Mouse (Mus musculus): ENCODE measurements around the gene Gpm6b. TPM values are rescaled to one million over a fixed set of nuclear protein-coding genes. Genes with fewer than 3 reads are reported as not detected.

The Gpm6b gene
- 10 to 100 TPM; 23.7 to 23.9 TPM for polyA plus RNA-seq (2017; shearing (Covaris generic))

DNA sequence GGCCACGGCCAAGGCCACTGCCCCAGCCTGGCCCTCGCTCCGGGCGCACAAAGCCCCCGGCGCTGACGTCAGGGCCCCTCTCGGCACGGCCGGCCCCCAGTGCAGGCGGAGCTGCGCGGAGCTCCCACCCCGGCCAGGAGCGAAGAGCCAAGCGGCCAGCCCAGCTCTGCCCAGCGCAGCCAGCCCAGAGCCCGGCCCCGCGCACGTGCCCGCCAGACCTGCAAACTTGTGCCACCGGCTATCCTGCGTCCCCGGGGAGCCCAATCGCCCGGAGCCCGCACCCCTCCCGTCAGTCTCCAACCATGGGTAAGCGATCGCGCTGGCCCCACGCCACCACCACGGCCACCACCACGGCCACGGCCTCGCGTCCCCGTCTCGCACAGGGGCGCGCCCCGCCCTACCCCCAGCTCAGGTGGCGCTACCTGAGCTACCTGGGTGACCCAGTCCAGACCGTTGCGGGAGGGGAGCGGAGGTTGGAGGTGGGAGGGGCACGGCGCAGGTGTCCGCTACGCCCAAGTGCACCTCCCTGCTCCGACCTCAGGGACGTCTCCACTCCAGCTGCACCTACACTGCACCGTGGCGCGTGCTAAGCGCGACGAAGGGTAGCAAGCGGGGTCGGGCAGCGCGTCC, at the start of gene Gpm6b:
Gpm6b (plus strand) TSS at position 81 of the 630 bp plus-strand sequence.
- peak; percentile 65 for ATAC-seq

DNA sequence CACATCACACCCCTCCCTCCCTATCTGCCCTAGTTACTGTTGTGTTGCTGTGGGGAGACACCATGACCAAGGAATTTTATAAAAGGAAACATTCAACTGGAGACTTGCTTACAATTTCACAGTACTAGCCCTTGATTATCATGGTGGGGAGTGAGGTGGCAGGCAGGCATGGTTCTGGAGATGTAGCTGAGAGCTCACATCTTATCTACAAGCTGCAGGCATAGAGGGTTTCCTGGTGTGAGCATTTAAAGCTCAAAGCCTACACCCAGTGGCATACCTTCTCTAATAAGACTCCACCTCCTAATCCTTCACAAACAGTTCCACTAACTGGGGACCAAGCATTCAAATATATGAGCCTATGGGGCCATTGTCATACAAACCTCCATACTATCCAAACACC, 42.4 kb upstream of the Gpm6b start:
- no peak for ATAC-seq

DNA sequence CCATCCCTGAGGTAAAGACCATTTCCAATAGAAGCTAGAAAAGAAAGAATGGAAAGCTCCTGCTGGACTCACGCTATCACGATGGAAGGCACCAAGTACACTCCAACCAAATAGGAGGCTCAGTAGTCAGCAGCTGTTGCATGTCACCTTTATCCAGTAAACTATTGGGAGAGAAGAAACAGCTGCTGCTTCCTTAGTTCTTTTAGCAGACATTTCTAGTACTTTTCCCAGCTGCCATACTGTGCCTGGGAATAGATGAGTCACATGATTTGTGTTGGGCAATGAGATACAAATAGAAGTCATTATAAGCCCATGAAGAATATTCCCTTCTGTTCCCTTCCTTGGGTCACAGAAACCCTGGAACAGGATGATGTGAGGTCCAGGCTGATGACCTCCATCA, 40.4 kb upstream of the Gpm6b start:
- ATAC-seq = no peak

DNA sequence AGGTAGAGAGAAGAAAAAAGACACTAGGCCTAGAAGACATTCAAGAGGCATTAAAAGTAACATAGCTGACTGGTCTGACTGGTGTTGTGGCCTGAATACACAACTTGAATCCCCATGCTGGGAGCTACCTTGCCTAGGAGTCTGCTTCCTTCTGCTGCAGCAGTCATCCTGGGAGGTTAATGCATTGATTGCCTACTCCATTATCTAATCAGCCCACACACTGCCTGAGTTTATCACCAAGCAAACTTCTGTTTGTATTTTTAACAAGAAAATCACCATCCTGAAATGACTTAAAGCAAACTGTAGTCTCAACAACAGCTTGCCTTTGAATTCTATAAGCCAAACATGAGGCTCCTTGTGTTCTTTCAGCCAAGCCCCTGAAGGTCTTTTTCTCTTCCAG, 38.9 kb upstream of the Gpm6b start:
- no peak for ATAC-seq

DNA sequence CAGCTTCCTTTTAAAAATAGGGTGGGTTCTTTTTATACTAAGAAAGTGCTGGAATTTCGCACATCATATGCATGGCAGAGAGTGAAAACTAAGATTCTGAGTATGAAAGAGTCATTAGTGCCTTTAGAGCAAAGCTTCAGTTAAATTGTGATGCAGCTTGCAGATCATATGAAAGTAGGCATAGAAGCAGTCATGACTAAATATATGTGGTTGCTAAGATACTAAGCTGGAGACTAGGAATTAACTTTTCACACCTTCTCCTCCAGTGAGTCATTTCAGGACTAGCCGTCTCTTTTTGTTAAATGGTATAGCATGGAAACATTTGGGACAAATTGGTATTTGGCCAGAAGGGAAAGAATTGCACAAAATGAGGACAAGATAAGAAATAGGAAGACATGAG, 24.1 kb upstream of the Gpm6b start:
- no peak for ATAC-seq

DNA sequence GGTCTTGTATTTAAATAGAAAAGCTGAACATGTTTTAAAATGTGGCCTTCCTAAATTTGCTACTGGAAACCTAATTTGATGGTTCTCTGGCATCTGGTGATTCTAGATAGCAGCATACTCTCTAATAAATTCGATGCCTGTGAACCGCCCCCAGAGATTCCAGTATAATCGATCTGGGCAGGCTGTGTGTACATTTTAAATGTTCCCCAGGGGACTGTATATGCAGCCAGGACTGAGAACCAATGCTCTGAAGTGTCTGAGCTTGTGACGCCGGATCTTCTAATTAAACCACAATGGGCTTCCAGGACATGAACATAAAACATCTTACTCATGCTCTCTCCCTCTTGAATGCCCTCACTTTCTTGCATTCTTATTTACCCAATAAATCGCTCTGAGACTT, 22.5 kb upstream of the Gpm6b start:
- ATAC-seq = no peak

DNA sequence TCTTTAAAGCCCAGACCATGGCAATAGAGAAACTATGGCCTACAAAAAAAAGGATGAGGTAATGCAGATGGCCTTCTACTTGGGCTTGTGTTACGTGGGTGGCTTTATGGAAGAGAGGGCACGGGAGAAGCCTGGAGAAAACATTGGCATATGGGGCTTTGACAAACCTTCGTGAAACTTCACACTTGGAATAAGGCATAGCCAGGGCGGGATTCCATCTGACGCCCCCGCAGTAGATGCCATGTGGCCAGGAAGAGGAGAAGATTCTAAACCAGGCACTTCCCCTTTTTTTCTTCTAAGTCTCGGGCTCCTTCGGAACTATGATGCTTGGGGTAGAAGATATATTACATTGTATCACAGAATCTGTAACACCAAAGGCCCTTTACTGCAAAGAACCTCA, 22.0 kb upstream of the Gpm6b start:
- no peak for ATAC-seq

DNA sequence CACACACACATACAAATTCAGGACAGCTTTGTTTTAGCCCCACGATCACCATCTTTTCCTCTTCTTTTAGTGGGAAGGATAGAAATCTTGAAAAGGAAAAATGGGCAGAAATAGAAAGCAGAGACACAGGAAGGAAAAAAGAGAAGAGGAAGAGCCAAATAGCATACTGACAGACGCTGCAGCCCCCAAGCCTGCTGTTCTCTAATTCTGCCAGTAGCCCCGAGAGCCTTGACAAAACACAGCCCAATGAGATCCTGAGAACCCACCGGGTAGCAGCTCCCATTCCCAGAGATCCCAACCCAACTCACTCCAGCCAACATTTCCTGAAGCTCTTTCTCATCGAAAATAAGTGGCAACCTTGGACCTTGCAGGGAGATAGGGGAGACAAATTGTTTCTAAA, 19.4 kb upstream of the Gpm6b start:
- ATAC-seq = no peak

DNA sequence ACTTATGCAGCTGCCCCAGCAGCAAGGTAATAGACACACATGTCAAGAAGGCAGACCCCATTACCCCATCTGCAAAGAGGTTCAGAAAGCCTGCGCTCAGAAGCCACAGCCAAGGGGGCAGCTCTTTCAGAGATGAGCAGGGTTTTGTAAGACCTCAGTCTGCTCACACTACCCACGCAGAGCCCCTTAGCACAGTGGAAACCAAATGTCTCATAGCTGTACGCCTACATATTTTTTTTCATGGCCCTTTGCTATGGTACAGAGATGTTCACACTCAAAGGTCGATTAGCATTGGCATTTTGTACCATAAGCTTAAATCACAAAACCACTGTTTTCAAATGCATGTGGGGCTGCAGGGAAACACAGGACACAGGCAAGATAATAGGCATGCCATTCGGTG, 11.9 kb upstream of the Gpm6b start:
- peak; percentile 19 for ATAC-seq

DNA sequence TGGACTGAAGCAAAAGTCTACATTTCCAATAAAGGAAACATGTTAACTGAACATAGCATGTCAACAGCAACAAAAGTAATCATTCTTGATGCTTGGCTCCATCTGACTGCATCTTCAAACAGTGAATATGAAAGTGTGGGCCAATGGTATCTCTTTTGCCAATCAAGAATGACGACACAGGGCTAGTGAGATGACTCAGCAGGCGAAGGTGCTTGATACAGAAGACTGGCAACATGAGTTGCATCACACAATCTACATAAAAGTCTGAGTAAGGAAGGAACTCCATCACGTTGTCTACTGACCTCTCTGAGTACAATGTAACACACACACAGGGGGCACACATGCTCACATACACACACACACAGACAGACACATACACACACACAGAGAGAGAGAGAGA, 9.0 kb upstream of the Gpm6b start:
- ATAC-seq = peak; percentile 83

DNA sequence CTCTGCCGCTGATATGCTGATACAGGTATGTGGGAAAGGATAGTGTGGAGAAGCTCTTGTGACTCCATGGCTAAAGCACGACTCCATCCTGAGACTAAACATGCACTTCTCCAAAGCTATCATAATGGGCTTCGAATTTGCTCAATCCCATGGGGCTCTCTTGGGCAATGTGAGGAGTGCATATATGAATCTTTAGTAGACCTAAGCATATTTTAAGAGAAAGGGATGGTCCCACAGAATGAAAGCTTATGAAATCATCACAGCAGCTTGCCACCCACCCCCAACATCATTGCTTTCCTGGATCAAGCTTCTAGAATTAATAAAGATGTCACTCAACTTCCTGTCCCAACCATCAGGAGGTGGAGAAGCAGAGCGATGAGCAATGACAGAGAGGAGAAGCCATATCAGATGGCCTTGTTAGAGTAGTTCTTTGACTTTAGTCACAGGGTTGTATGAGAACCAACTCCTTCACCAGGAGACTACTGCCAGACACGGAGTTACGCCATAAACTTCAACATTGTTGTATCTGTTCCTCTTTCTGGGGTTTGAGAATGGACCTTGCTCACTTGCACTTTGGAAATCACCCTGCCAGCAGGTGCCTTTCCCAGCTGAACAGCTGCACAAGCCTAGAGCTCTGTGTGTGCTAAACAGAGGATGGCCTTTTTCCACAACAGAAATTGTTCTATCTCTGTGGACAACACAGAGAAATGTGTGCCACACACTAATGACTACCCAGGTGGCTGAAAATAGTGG, 8.0 kb upstream of the Gpm6b start:
- ATAC-seq = no peak

DNA sequence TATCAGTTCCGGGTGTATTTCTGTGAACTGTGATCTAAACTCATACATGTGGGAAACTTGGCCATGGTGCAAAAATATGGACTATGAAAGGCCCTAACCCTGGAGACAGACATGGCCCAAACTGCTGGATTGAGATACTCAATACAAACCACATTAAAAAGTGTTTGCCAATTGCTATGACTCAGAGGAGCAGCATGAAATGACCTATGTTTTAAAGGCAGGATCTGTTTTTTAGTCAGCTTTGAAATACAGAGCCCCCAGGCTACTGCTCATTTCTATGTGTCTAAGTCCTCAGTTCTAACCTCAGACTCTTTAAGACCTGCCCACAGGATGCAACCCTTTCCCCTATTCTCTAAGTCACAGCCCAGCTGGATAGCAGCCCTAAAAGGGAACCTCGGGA, 2.6 kb upstream of the Gpm6b start:
- no peak for ATAC-seq

DNA sequence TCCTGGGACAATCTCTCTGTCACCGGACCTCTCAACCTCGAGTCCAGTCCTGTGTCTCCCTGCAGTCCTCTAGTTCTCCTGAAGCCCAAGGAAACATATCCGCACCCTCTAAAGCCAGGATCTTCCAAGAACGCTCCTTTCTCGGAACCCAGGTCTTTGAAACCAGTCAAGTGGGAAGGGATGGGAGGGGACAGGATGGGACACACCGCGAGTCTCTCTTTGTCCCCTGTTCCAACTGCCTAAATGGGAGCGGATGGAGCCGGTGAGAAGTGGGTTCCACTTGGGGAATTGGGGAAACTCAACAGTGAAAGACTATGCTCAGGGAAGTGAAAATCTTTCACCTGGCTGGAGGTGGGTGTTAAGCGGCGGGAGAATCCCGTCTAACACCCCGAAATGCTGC, 809 bp downstream of the Gpm6b start:
- no peak for ATAC-seq

DNA sequence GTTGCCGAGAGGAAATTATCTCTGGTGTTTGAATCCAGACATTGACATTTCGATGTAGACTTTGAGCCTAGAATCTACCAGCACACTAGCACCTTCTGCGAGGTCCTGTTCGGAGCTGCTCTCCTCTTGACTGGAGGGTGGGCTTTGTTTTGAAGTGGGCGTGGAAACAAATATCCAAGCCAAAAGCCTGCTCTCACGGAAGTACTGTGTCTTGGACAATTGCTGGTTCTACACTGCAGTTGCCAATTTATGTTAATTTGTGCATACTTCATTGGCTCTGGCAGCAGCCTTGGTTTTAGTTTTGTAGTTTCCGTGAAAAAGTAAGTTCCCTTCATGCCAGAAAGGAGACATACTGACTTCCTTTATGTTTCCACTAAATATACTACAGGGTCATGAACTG, 2.0 kb downstream of the Gpm6b start:
- ATAC-seq = no peak

DNA sequence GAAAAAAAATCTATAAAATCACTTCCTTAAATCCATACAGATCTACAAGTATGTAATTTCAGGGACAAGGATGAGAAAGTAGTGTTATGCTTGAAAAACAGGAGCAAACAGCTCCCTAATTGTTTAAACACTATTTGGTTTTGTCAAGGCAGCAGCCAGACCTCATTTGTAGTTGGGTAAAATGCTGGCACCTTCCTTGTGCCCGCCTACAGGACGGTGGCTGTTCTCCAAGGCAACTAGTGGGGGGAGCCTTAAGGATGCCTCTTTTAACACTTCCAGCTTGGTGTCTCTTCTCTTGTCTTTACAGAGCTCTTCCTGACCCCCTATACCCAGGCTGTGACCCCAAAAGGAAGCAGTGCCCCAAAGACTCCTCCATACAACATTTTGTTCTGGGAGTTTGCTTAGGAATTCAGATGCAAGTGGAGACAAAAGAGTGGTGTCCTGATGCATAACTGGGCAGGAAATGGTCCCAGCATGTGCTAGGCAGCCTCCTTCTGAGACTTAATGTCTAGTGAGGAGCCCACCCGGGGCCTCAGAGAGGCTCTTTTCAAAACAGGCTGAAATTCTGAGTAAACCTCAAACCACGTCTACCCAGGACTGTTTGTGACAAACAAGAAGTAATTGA, 4.7 kb downstream of the Gpm6b start:
- no peak for ATAC-seq

DNA sequence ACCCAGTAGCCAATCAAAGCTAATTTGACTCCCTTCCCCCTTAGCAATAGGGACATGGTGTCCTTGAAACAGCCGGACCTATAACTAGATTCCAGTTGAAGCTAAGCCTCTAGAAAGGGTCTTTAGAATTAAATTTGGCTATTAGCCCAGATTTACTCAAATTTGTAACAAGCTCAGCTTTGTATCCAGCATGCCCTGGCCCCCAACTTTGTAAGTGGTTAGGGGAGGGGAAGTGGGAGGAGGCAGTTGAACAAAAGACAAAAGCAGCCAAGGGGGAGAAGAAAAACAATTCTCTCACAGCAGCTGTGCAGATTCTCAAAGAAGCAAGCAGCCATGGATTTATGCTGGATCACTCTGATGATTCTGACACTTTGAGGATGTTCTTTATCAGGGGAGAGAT, 32.8 kb downstream of the Gpm6b start:
- ATAC-seq = no peak

DNA sequence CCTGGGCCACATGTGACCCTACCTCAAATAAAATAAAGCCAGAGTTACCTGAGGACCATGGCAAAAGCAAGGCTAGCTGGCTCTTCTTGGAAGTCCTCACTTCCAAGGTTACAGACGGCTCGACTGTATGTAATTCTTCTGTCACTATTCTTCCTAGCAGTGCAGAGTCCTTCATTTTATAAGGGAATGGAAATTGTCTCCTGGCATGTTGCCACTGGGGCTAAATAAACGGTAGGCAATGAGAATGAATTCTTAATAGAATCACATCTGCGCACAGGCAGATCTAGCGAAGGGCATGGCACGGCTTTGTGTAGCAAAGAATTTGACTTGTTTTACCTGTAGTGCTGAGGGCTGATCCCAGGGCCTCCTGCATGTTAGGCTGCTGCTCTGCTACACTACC, 33.9 kb downstream of the Gpm6b start:
- no peak for ATAC-seq

DNA sequence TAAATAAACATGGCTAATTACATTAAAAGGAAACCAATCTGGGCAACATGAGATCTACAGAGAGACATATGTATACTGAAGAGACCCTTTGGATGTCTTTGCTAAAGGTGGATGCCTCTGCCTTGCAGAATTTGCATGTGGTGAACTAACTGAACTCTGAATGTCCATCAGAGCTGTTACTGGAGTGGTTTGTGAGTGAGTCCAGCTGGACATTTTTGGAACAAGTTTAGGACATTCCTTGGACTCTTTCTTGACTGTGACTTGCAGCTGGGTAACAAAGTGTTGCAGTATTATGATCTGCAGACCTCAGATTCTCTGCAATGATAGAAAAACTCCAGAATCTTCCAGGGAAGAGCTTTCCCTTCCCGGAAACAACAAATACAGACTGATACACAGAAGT, 41.1 kb downstream of the Gpm6b start:
- ATAC-seq = no peak

DNA sequence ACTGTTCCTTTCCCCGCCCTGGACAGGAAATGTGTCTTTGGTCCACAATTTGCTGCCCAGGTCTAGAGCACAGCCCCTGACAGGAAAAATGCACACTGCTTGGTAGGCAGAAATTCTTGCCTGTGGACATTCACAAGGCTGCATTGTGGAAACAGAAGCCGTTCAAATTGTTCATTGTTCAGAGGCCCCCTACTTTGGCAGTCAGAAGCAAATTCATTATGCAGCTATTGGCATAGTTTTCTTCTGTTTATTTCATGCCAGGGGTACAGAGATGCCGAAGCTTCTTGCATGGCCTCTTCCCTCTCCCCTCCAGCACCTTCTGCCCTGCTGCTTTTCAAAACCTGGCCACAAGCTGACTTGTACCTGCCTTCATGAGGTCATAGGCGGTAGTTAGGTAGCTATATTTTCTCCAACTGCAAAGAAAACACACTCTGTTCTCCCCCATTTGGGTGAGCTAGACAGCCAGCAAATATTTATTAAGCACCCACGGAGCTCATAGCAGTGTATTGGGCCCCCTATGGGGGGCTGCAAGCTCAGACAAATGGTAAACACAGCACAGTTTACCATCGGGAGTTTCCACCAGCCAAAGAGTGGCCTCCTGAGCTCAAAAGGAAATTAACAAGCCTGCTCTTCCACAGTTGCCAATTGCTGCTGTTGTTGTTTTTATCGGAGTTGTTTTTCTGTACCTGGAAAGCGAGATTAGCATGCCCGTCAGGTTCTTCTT, 48.2 kb downstream of the Gpm6b start:
- no peak for ATAC-seq

DNA sequence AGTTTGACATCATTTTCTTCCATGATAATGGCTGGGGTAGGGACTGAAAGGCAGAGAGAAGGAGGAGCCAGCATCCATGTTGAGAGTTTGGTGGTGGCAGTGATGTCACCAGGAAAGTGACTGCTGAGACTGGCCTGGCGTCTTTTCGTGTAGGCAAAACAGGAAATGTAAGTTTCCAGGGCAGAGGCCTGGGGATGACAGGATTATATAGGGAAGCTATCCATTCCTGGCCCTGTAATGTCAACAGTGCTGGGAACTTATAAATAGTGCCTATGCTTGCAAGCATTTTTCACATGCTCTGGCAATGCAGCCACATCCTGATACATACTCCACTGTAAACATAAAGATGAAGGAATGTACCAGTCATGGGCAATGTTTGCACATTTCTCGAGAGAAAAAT, 52.6 kb downstream of the Gpm6b start:
- ATAC-seq = no peak

DNA sequence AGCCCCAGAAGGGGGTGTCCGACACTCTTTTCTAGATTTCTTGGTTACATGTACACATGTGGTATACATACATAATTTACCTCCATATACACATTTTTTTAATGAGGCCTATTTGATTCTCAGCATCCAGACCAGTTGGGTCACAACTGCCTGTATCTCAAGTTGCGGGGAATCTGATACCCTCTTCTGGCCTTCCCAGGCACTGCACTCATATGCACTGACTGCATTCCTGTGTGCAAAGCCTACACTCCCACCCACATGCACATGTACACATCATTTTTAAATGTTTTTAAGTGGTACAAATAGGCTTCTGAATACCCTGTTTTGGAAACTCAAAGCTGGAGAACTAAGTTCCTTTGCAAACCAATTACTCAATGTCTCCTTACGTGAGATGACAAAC, 54.8 kb downstream of the Gpm6b start:
- peak; percentile 23 for ATAC-seq

DNA sequence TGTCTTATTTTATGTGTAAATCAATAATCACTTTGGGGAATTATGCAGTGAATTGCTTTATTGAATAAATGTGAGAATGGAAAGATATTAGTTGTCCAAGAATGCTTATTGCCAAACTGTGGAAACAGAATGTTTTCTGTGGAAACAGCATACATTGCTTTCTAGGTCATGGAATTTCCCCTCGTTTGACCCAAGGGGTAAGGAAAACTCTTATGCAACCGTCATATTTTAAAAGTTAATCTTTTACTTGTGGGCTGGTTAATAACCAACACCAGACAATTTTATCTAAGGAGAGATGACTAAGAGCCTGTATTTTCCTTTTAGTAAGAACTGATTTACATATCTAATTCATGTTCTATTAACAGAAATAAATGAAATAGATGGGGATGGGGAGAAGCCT, 64.1 kb downstream of the Gpm6b start:
- no peak for ATAC-seq

DNA sequence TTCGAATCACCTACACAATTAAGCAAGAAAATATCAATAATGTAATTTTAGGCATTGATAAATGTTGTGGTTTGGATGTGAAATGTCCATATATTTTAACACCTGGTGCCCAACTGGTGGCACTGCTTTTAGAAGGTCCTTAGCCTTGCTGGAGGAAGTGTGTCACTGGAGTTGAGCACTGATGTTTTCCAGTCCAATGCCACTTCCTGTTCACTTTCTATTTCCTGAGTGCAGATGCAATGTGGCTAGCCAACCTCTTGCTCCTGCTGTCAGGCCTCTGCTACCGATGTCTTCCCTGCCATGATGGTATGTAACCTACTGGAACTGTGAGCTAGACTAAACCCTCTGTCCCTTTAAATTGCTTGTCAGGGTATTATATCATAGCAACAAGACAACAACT, 65.6 kb downstream of the Gpm6b start:
- ATAC-seq = peak; percentile 74
